Mouse (Mus musculus) CH12.LX (cell line): ENCODE results near the gene Rab8b. TPM values are rescaled to one million over a fixed set of nuclear protein-coding genes. Genes with fewer than 3 reads are reported as not detected.

Source experiments
- DNase-seq: peaks from one replicate; pipeline ENCODE4 v3.0.0-alpha.2; 2013; ENCODE audit errors: extremely low read depth
- H3K27ac ChIP-seq: 2 replicates; pipeline ENCODE4 v1.5.1; 2012; ENCODE audit warnings: low read depth, mild to moderate bottlenecking, control low read depth, moderate library complexity; ENCODE audit not compliant: insufficient read depth
- H3K27me3 ChIP-seq: replicated peaks from 2 replicates; pipeline ENCODE3; 2012; ENCODE audit warnings: inconsistent platforms
- H3K36me3 ChIP-seq, 2 experiments: replicated peaks in 1 of 2; 2 replicates each; pipeline versions ENCODE3 to v1.6.1; 2012; ENCODE audit warnings: inconsistent platforms in 1 of 2, low read length in 1 of 2, mild to moderate bottlenecking in 1 of 2, mixed read lengths in 1 of 2, moderate library complexity in 1 of 2; ENCODE audit not compliant: control insufficient read depth in 1 of 2, insufficient read depth in 1 of 2
- H3K4me1 ChIP-seq, 2 experiments: 2 replicates each; pipeline ENCODE4 v1.6.1; 2012; ENCODE audit warnings: inconsistent platforms in 1 of 2, moderate library complexity in 1 of 2; ENCODE audit not compliant: insufficient read depth in 2 of 2, control insufficient read depth in 1 of 2
- H3K4me2 ChIP-seq: 2 replicates; pipeline ENCODE4 v1.6.1; 2012; ENCODE audit warnings: low read depth, mild to moderate bottlenecking, control low read depth; ENCODE audit not compliant: poor library complexity, insufficient read depth, severe bottlenecking
- H3K4me3 ChIP-seq, 3 experiments: fragments of 150-350 bp in 1 of 3; sonication (generic) in 1 of 3; replicated peaks in 1 of 3; 2 replicates each; pipeline versions ENCODE3 to v1.5.1; 2011 to 2012; ENCODE audit warnings: low read depth in 2 of 3, low read length in 2 of 3, mild to moderate bottlenecking in 2 of 3, moderate library complexity in 2 of 3, control low read depth in 1 of 3, improper control_type of control experiment in 1 of 3, inconsistent platforms in 1 of 3, mixed read lengths in 1 of 3; ENCODE audit not compliant: poor library complexity in 1 of 3
- H3K79me2 ChIP-seq: replicated peaks from 2 replicates; pipeline ENCODE4 v1.6.1; 2012; ENCODE audit warnings: mild to moderate bottlenecking, moderate library complexity; ENCODE audit not compliant: control insufficient read depth, poor library complexity, insufficient read depth, severe bottlenecking; ENCODE audit errors: extremely low read depth
- H3K9ac ChIP-seq: 2 replicates; pipeline ENCODE4 v1.6.1; 2012; ENCODE audit warnings: low read depth, mild to moderate bottlenecking, control low read depth, moderate library complexity; ENCODE audit not compliant: insufficient read depth
- H3K9me3 ChIP-seq: replicated peaks from 2 replicates; pipeline ENCODE3; 2012; ENCODE audit warnings: low read length, inconsistent platforms, mixed read lengths
- CTCF ChIP-seq, 2 experiments: IDR thresholded peaks in 1 of 2; conservative IDR thresholded peaks in 1 of 2; 2 replicates each; pipeline ENCODE4 v1.5.1; 2011 to 2012; ENCODE audit warnings: low read depth in 2 of 2, low read length in 2 of 2, improper control_type of control experiment in 1 of 2, inconsistent platforms in 1 of 2, mild to moderate bottlenecking in 1 of 2, moderate library complexity in 1 of 2
- ELF1 ChIP-seq: IDR thresholded peaks from 2 replicates; pipeline ENCODE4 v1.6.1; 2014; ENCODE audit warnings: low read depth, mild to moderate bottlenecking, inconsistent platforms, low read length, improper control_type of control experiment
- EP300 ChIP-seq: IDR thresholded peaks from 2 replicates; pipeline ENCODE4 v1.6.1; 2011; ENCODE audit warnings: low read length, improper control_type of control experiment
- IRF4 ChIP-seq: IDR thresholded peaks from 2 replicates; pipeline ENCODE4 v1.6.1; 2014; ENCODE audit warnings: low read depth, mild to moderate bottlenecking, inconsistent platforms, low read length, improper control_type of control experiment
- JUN ChIP-seq: IDR thresholded peaks from 2 replicates; pipeline ENCODE4 v1.6.1; 2011; ENCODE audit warnings: low read depth, mild to moderate bottlenecking, low read length, improper control_type of control experiment, moderate library complexity; ENCODE audit not compliant: insufficient read depth
- KAT2A ChIP-seq: IDR thresholded peaks from 2 replicates; pipeline ENCODE4 v1.6.1; 2012; ENCODE audit warnings: low read length, improper control_type of control experiment, inconsistent platforms; ENCODE audit not compliant: insufficient replicate concordance
- MAX ChIP-seq: IDR thresholded peaks from 2 replicates; pipeline ENCODE4 v1.6.1; 2011; ENCODE audit warnings: low read length, improper control_type of control experiment
- MXI1 ChIP-seq: IDR thresholded peaks from 2 replicates; pipeline ENCODE4 v1.6.1; 2011; ENCODE audit warnings: mild to moderate bottlenecking, low read depth, low read length, improper control_type of control experiment
- MYC ChIP-seq: IDR thresholded peaks from 2 replicates; pipeline ENCODE4 v1.6.1; 2011; ENCODE audit warnings: low read depth, mild to moderate bottlenecking, improper control_type of control experiment, low read length
- NELFE ChIP-seq: IDR thresholded peaks from 2 replicates; pipeline ENCODE4 v1.6.1; 2011; ENCODE audit warnings: low read depth, low read length, improper control_type of control experiment
- NRF1 ChIP-seq: IDR thresholded peaks from 2 replicates; pipeline ENCODE4 v1.6.1; 2014; ENCODE audit warnings: low read depth, mild to moderate bottlenecking, inconsistent platforms, low read length, improper control_type of control experiment, moderate library complexity
- SIN3A ChIP-seq: IDR thresholded peaks from 2 replicates; pipeline ENCODE4 v1.6.1; 2012; ENCODE audit warnings: low read length, improper control_type of control experiment, inconsistent platforms
- TCF12 ChIP-seq: IDR thresholded peaks from 2 replicates; pipeline ENCODE4 v1.6.1; 2014; ENCODE audit warnings: low read depth, mild to moderate bottlenecking, inconsistent platforms, low read length, improper control_type of control experiment
- UBTF ChIP-seq: IDR thresholded peaks from 2 replicates; pipeline ENCODE4 v1.6.1; 2012; ENCODE audit warnings: low read depth, mild to moderate bottlenecking, inconsistent platforms, low read length, improper control_type of control experiment, moderate library complexity
- ZNF384 ChIP-seq: IDR thresholded peaks from 2 replicates; pipeline ENCODE4 v1.6.1; 2012; ENCODE audit warnings: low read depth, low read length, improper control_type of control experiment, inconsistent platforms
- dilution Hi-C: fragments of 300-500 bp; cut with MboI; formaldehyde crosslinking; loops from 2 replicates; pipeline ENCODE4 v1.14.3; 2020; ENCODE audit warnings: low sequenced_read_pairs; ENCODE audit not compliant: extremely low pct_unique_long_range_greater_than_20kb, extremely low pct_ligation_motif_present
- in situ Hi-C: fragments of 300-500 bp; cut with MboI; formaldehyde crosslinking; loops from 3 replicates; pipeline ENCODE4 v1.14.3; 2019; ENCODE audit warnings: low sequenced_read_pairs, low pct_ligation_motif_present, low pct_unique_long_range_greater_than_20kb, mixed read lengths
- polyA plus RNA-seq: library from polyadenylated mRNA; unstranded; fragments of >175 nt; gene quantifications from 2 replicates; pipeline ENCODE4 v1.2.1, GENCODE M21; 2012; ENCODE audit warnings: low read depth; ENCODE audit not compliant: insufficient read length
- total RNA-seq, 2 experiments: library from RNA; depleted of rRNA; stranded (reverse); fragments of 300-350 nt in 1 of 2; fragments of >200 nt in 1 of 2; gene quantifications; 2 replicates each; pipeline ENCODE4 v1.2.3; 2012 to 2014

The Rab8b gene
- total and polyA plus RNA-seq, 3 experiments: 12.2 to 28.0 (median 26.1) TPM

GRCm38 (mm10) chr9:66835097-66835480 lies 84.4 kb downstream of the Rab8b start:
- peaks cover 6% of the 10 kb centered on the region for H3K9me3 ChIP-seq
- peaks cover 0 to 21% of the 10 kb centered on the region in 2 experiments for H3K36me3 ChIP-seq
- in situ Hi-C loops: no loop called here
- H3K9ac ChIP-seq: no peak overlapping the region
- peak overlapping the region; percentile 9 to 32 (median 16) for H3K4me3 ChIP-seq
- dilution Hi-C loops: no loop called here
- H3K27ac ChIP-seq: no peak overlapping the region
- DNase-seq: no peak
- H3K4me2 ChIP-seq: peak overlapping the region; percentile 38
- no peaks in the 10 kb centered on the region for H3K27me3 ChIP-seq
- TF ChIP-seq TCF12 (0 out of 2 replicates have a peak, but pooled peaks have one; percentile 2), SIN3A (no peak; the same call in 1 of the 2 replicates), IRF4 (no peak), MXI1 (peak; percentile 73), MAX (peak; percentile 54; the same call in 1 of the 2 replicates), CTCF (conservative IDR thresholded peaks at IDR 0.05 in 1 of 2, IDR thresholded peaks at IDR 0.05 in 1 of 2; ENCODE audit: low read depth in 2 of 2, low read length in 2 of 2) (no peak)
- H3K79me2 ChIP-seq: no peaks in the 10 kb centered on the region
- peaks cover 0 to 12% of the 10 kb centered on the region in 2 experiments; a peak in 1 of 4 replicates for H3K4me1 ChIP-seq

GRCm38 (mm10) chr9:66834318-66835096 lies 85.0 kb downstream of the Rab8b start, which contains the start of gene Aph1c:
Aph1c (minus strand) TSS chr9:66834726.
- Histone ChIP-seq H3K9me3 (peaks cover 6% of the 10 kb centered on the region), H3K79me2 (no peaks in the 10 kb centered on the region), H3K9ac (peak within 1 kb of the TSS; percentile 2; the same call in 1 of the 2 replicates), H3K4me1 (peaks cover 0 to 12% of the 10 kb centered on the region in 2 experiments; a peak in 1 of 4 replicates), H3K27me3 (no peaks in the 10 kb centered on the region), H3K4me3 (peak within 1 kb of the TSS; percentile 11 to 63 (median 34)), H3K27ac (no peak within 1 kb of the TSS), H3K4me2 (peak within 1 kb of the TSS; percentile 48), H3K36me3 (peaks cover 0 to 15% of the 10 kb centered on the region in 2 experiments)
- DNase-seq: peak; percentile 56
- dilution Hi-C loops (no loop called here), in situ Hi-C loops (no loop called here)
- TF ChIP-seq NRF1: peak; percentile 48
- no peak for TF ChIP-seq SIN3A
- 0 out of 2 replicates have a peak, but pooled peaks have one; percentile 26 for TF ChIP-seq MYC
- TF ChIP-seq ELF1: no peak
- no peak for TF ChIP-seq JUN
- TF ChIP-seq NELFE: no peak
- no peak for TF ChIP-seq KAT2A
- 0 out of 2 replicates have a peak, but pooled peaks have one; percentile 19 for TF ChIP-seq TCF12
- no peak for TF ChIP-seq ZNF384
- TF ChIP-seq UBTF: no peak
- no peak for TF ChIP-seq EP300
